Mouse (Mus musculus) limb, embryonic 14.5 days (tissue): Measurements from ENCODE around the gene Abcc2. TPM values are rescaled to one million over a fixed set of nuclear protein-coding genes. Genes with fewer than 3 reads are reported as not detected.

Experiments
- ATAC-seq: fragments of 200-750 bp; cut with Nextera tagmentation; 2 replicates; pipeline ENCODE4 v1.8.0; 2017; ENCODE audit warnings: low read depth, moderate number of reproducible peaks, moderate TSS enrichment; ENCODE audit not compliant: low FRiP score
- DNase-seq: peaks from one replicate; pipeline ENCODE4 v3.0.0-alpha.2; 2015; ENCODE audit warnings: low spot score
- H3K27ac ChIP-seq: fragments of 300-500 bp; sonication (generic); replicated peaks from 2 replicates; pipeline ENCODE4 v1.5.1; 2014; ENCODE audit warnings: low read depth, mild to moderate bottlenecking, low read length, moderate library complexity, mixed read lengths
- H3K27me3 ChIP-seq: fragments of 300-500 bp; sonication (generic); 2 replicates; pipeline ENCODE4 v1.6.1; 2014; ENCODE audit warnings: low read length, mixed read lengths; ENCODE audit not compliant: control insufficient read depth, insufficient read depth
- H3K36me3 ChIP-seq: fragments of 300-500 bp; sonication (generic); 2 replicates; pipeline ENCODE4 v1.6.1; 2014; ENCODE audit warnings: mild to moderate bottlenecking, low read length, moderate library complexity, mixed read lengths; ENCODE audit not compliant: control insufficient read depth, insufficient read depth
- H3K4me1 ChIP-seq: fragments of 300-500 bp; sonication (generic); 2 replicates; pipeline ENCODE4 v1.6.1; 2014; ENCODE audit warnings: antibody characterized with exemption, low read length, mixed read lengths; ENCODE audit not compliant: control insufficient read depth, insufficient read depth
- H3K4me2 ChIP-seq: fragments of 300-500 bp; sonication (generic); replicated peaks from 2 replicates; pipeline ENCODE4 v1.6.1; 2014; ENCODE audit warnings: low read depth, mild to moderate bottlenecking, low read length, moderate library complexity; ENCODE audit not compliant: severe bottlenecking
- H3K4me3 ChIP-seq: fragments of 300-500 bp; sonication (generic); replicated peaks from 2 replicates; pipeline ENCODE4 v1.5.1; 2014; ENCODE audit warnings: low read length
- H3K9ac ChIP-seq: fragments of 300-500 bp; sonication (generic); 2 replicates; pipeline ENCODE4 v1.6.1; 2014; ENCODE audit warnings: mild to moderate bottlenecking, low read depth, low read length, moderate library complexity; ENCODE audit not compliant: severe bottlenecking
- H3K9me3 ChIP-seq: fragments of 300-500 bp; sonication (generic); 2 replicates; pipeline ENCODE4 v1.6.1; 2016; ENCODE audit warnings: low read length; ENCODE audit not compliant: control insufficient read depth
- POLR2A ChIP-seq: fragments of 200-500 bp; IDR thresholded peaks from 2 replicates; pipeline ENCODE4 v1.8.0; 2012; ENCODE audit warnings: inconsistent platforms, mild to moderate bottlenecking, moderate library complexity, borderline replicate concordance; ENCODE audit not compliant: insufficient read depth, insufficient read length; ENCODE audit errors: extremely low read depth
- WGBS: fragments of 180-500 bp; shearing (Covaris S2); extraction: QIAGEN DNeasy Blood & Tissue Kit; methylation state at CpG from one replicate; pipeline ENCODE4 v1.1.7; 2014; 5-methylcytosine and 5-hydroxymethylcytosine counted together
- polyA plus RNA-seq, 2 experiments: library from polyadenylated mRNA; depleted of rRNA in 1 of 2; stranded (reverse) in 1 of 2; unstranded in 1 of 2; fragments of >200 nt; fragmentation: Nextera tagmentation in 1 of 2; extraction: Ambion mirVana in 1 of 2; gene quantifications; 2 replicates each; pipeline versions ENCODE4 v1.2.1 to v1.2.3; 2012 to 2014

The Abcc2 gene
- polyA plus RNA-seq, 2 experiments = 0.11 to 0.32 TPM

DNA sequence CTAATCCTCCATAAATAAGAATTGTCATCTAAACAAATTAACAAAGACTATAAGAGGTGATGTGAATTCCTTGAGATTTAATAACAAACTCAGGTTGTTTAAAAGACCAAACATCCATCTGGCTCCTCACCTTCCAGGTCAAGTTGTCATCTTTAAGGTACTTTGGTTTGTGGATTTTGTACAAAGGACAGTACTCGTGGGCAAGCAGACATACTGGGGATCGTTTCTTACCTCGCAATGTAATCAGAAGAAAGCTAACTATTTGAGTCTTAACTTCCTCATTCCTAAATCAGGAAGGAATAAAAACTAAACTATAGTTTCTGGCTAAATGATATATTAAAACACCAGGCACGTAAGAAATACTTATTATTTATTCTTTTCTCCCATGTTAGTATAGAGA, 11.4 kb upstream of the Abcc2 start:
- Histone ChIP-seq H3K36me3 (peaks cover 4% of the 10 kb centered on the region), H3K9ac (no peak overlapping the region), H3K4me1 (no peaks in the 10 kb centered on the region), H3K27me3 (no peaks in the 10 kb centered on the region), H3K9me3 (no peaks in the 10 kb centered on the region), H3K4me3 (no peak overlapping the region), H3K27ac (no peak overlapping the region), H3K4me2 (no peak overlapping the region)
- DNase-seq (no peak), ATAC-seq (no peak)
- no peak for TF ChIP-seq POLR2A
- 85% methylated on average over 4 of the region's 4 CpGs for WGBS

DNA sequence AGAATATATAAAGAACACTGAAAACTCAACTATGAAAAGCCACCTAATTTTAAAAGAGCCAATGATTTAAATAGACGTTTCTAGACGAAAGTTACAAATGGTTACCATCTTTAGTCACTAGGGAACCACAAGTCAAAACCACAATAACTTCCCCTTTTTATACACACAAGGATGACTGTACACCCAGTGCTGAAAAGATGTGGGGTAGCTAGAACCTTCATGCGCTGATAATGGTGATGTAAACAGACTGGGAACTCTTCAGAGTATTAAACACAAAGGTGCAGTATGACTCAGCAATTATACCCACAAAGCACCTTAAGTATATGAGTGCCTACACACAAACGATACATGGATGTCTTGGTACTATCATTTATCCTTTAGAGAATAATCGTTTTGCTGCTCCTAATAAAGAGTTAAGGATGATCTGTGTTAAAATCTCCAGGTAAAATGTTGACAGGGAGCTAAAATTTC, 10.5 kb upstream of the Abcc2 start:
- H3K4me3 ChIP-seq = no peak overlapping the region
- peaks cover 4% of the 10 kb centered on the region for H3K36me3 ChIP-seq
- no peak for ATAC-seq
- H3K27ac ChIP-seq = no peak overlapping the region
- no peaks in the 10 kb centered on the region for H3K4me1 ChIP-seq
- DNase-seq = no peak
- H3K27me3 ChIP-seq = no peaks in the 10 kb centered on the region
- no peak for TF ChIP-seq POLR2A
- H3K9ac ChIP-seq = no peak overlapping the region
- no peak overlapping the region for H3K4me2 ChIP-seq
- no peaks in the 10 kb centered on the region for H3K9me3 ChIP-seq
- 79% methylated on average over 5 of the region's 5 CpGs for WGBS

GRCm38 (mm10) chr19:43772311-43772710, 9.7 kb upstream of the Abcc2 start:
- Histone ChIP-seq H3K4me2 (no peak overlapping the region), H3K9ac (no peak overlapping the region), H3K27ac (no peak overlapping the region), H3K36me3 (peaks cover 4% of the 10 kb centered on the region), H3K4me1 (no peaks in the 10 kb centered on the region), H3K9me3 (no peaks in the 10 kb centered on the region), H3K4me3 (no peak overlapping the region), H3K27me3 (no peaks in the 10 kb centered on the region)
- ATAC-seq (no peak), DNase-seq (no peak)
- WGBS = 71% methylated on average over 6 of the region's 6 CpGs
- no peak for TF ChIP-seq POLR2A

- WGBS = 72% methylated on average over 10 of the region's 10 CpGs
- DNase-seq (no peak), ATAC-seq (no peak)
- H3K4me2 ChIP-seq = no peak overlapping the region
- H3K4me1 ChIP-seq = no peaks in the 10 kb centered on the region
- H3K9me3 ChIP-seq = no peaks in the 10 kb centered on the region
- H3K36me3 ChIP-seq = no peaks in the 10 kb centered on the region
- H3K27me3 ChIP-seq = no peaks in the 10 kb centered on the region
- H3K9ac ChIP-seq = no peak overlapping the region
- H3K27ac ChIP-seq = no peak overlapping the region
- no peak overlapping the region for H3K4me3 ChIP-seq
- no peak for TF ChIP-seq POLR2A
Observed at GRCm38 (mm10) chr19:43775433-43775832, 6.6 kb upstream of the Abcc2 start.

GRCm38 (mm10) chr19:43776561-43776960, 5.4 kb upstream of the Abcc2 start:
- no peak for TF ChIP-seq POLR2A
- H3K9ac ChIP-seq = no peak overlapping the region
- no peaks in the 10 kb centered on the region for H3K27me3 ChIP-seq
- no peaks in the 10 kb centered on the region for H3K4me1 ChIP-seq
- no peak overlapping the region for H3K4me2 ChIP-seq
- H3K36me3 ChIP-seq = no peaks in the 10 kb centered on the region
- H3K9me3 ChIP-seq = no peaks in the 10 kb centered on the region
- no peak overlapping the region for H3K27ac ChIP-seq
- ATAC-seq (no peak), DNase-seq (no peak)
- 71% methylated on average over 4 of the region's 4 CpGs for WGBS
- H3K4me3 ChIP-seq = no peak overlapping the region

DNA sequence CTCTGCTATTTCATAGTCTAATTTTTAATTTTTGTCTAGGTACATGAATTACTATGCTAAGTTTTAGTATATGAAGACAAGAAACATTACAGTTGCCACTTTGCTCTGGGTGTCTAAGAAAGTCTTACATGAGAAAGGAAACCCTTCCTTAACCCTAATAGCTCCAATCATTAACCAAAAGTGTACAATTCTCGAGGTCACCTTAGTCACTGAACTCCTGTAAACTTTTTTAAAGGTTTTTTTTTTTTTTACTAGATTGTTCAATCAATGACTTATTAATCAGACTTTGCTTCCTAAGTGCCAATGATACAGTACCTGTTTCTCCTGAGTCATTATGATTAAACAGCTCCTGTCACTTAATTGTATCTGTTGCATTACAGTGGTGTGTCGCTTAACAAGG, 4.7 kb upstream of the Abcc2 start:
- no peak overlapping the region for H3K4me2 ChIP-seq
- no peak for ATAC-seq
- no peaks in the 10 kb centered on the region for H3K36me3 ChIP-seq
- WGBS = 66% methylated on average over 2 of the region's 2 CpGs
- TF ChIP-seq POLR2A = no peak
- no peak overlapping the region for H3K27ac ChIP-seq
- H3K4me3 ChIP-seq = no peak overlapping the region
- no peaks in the 10 kb centered on the region for H3K27me3 ChIP-seq
- no peaks in the 10 kb centered on the region for H3K9me3 ChIP-seq
- DNase-seq = no peak
- H3K9ac ChIP-seq = no peak overlapping the region
- H3K4me1 ChIP-seq = no peaks in the 10 kb centered on the region
